25 mouse cellular contexts compared by ENCODE assay signal in the genomic region with DNA sequence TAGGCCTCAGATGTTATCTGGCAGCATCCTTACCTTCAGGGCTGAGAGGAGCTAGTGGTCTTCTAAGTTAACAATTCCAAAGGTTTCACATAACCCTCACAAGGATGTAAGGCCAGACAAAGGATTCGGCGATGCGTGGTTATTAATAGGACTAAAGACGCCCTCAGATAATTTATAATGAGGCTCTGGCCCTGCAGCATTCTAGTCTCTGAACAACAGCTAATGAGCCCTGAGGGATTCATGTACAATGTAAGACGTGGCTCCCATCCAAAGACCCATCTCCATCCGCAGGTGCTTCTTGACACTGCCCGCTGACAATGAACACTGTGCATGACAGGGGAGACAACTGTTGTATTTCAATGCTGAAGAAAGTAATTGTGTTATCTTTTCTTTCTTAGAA.
A peak's percentile ranks its signal among the peaks of the same experiment; 100 is the strongest.
DNase-seq lines count a peak whose midpoint lies in the region; ATAC-seq lines count a peak whose summit lies in the region.
"Had no signal": no experiment of that assay in that cellular context is flagged by ENCODE, and none has a peak within 500 bp of the region (broad histone marks: within the 10 kb centered on the region; RNA-seq: fewer than 3 reads in every experiment).

No protein-coding gene starts in this region.

- no peaks in the 10 kb centered on the region for H3K4me1 ChIP-seq in embryonic facial prominence, embryonic 14.5 days (ENCODE audit: control insufficient read depth, insufficient read depth, low read length)
- no peaks in the 10 kb centered on the region for H3K4me1 ChIP-seq in embryonic facial prominence, embryonic 10.5 days
- no peaks in the 10 kb centered on the region for H3K4me1 ChIP-seq in forebrain, embryonic 14.5 days (ENCODE audit: control insufficient read depth, insufficient read depth, low read length)
- H3K4me1 ChIP-seq in forebrain, embryonic 10.5 days = peaks cover 7% of the 10 kb centered on the region
- no peaks in the 10 kb centered on the region for H3K4me1 ChIP-seq in neural tube, embryonic 11.5 days (ENCODE audit: control insufficient read depth, insufficient read depth, low read length)
- H3K4me1 ChIP-seq: embryonic facial prominence, embryonic 15.5 days; heart, embryonic 10.5 days; hindbrain, embryonic 12.5 days had no signal

- H3K27me3 ChIP-seq in embryonic facial prominence, embryonic 14.5 days (replicated peaks; ENCODE audit: control insufficient read depth, insufficient read depth, low read length) = no peaks in the 10 kb centered on the region; the same call in 1 of the 2 replicates
- H3K27me3 ChIP-seq in embryonic facial prominence, embryonic 10.5 days (replicated peaks; ENCODE audit: low read depth, poor library complexity, severe bottlenecking) = no peaks in the 10 kb centered on the region
- no peaks in the 10 kb centered on the region for H3K27me3 ChIP-seq in forebrain, embryonic 14.5 days (replicated peaks; ENCODE audit: control insufficient read depth, insufficient read depth, low read length)
- H3K27me3 ChIP-seq in forebrain, embryonic 10.5 days (ENCODE audit: poor library complexity, severe bottlenecking) = no peaks in the 10 kb centered on the region
- no peaks in the 10 kb centered on the region for H3K27me3 ChIP-seq in neural tube, embryonic 11.5 days (ENCODE audit: control insufficient read depth, insufficient read depth, low read length)
- H3K27me3 ChIP-seq: embryonic facial prominence, embryonic 15.5 days; hindbrain, embryonic 12.5 days had no signal

- H3K9me3 ChIP-seq in embryonic facial prominence, embryonic 14.5 days (ENCODE audit: control insufficient read depth, low read length) = 0 out of 2 replicates have a peak, but pooled peaks cover 6% of the 10 kb centered on the region
- H3K9me3 ChIP-seq in embryonic facial prominence, embryonic 10.5 days = no peaks in the 10 kb centered on the region
- 0 out of 2 replicates have a peak, but pooled peaks cover 2% of the 10 kb centered on the region for H3K9me3 ChIP-seq in forebrain, embryonic 14.5 days (replicated peaks; ENCODE audit: control insufficient read depth, low read length)
- H3K9me3 ChIP-seq in forebrain, embryonic 10.5 days = peaks cover 7% of the 10 kb centered on the region; the same call in 1 of the 2 replicates
- no peaks in the 10 kb centered on the region for H3K9me3 ChIP-seq in neural tube, embryonic 11.5 days (ENCODE audit: control insufficient read depth, low read length)

- DNase-seq in embryonic facial prominence, embryonic 14.5 days (ENCODE audit: low spot score) = peak; percentile 56
- no peak for DNase-seq in embryonic facial prominence, embryonic 10.5 days (ENCODE audit: low spot score)
- peak; percentile 52 for DNase-seq in forebrain, embryonic 14.5 days (ENCODE audit: low spot score)
- no peak for DNase-seq in forebrain, embryonic 10.5 days (ENCODE audit: extremely low spot score, low spot score)
- DNase-seq in neural tube, embryonic 11.5 days (ENCODE audit: low spot score) = no peak
- no peak for DNase-seq in neural tube, embryonic 10.5 days (ENCODE audit: extremely low spot score, low spot score)
- no peak for DNase-seq in urinary bladder, postnatal 36 days (ENCODE audit: low spot score in 2 of 2)
- DNase-seq: adrenal gland, postnatal 10 days; B cell, adult 2 months; cerebellum, adult 11-12 months; cerebellum, adult 9-11 months; cerebellum, postnatal 36 days; gastrocnemius, adult 2 months; gastrocnemius, postnatal 25 days; heart, postnatal 10 days; heart, postnatal 4 days had no signal

- H3K4me2 ChIP-seq in embryonic facial prominence, embryonic 14.5 days (ENCODE audit: low read depth, low read length) = no peak overlapping the region
- H3K4me2 ChIP-seq in forebrain, embryonic 14.5 days (ENCODE audit: low read length) = no peak overlapping the region
- H3K4me2 ChIP-seq in neural tube, embryonic 11.5 days (ENCODE audit: low read depth) = no peak overlapping the region
- H3K4me2 ChIP-seq: embryonic facial prominence, embryonic 15.5 days; hindbrain, embryonic 12.5 days had no signal

- no peak overlapping the region for H3K4me3 ChIP-seq in embryonic facial prominence, embryonic 14.5 days (ENCODE audit: low read depth, low read length)
- no peak overlapping the region for H3K4me3 ChIP-seq in embryonic facial prominence, embryonic 10.5 days
- H3K4me3 ChIP-seq in forebrain, embryonic 14.5 days (ENCODE audit: low read depth, low read length) = no peak overlapping the region
- H3K4me3 ChIP-seq in forebrain, embryonic 10.5 days = no peak overlapping the region
- no peak overlapping the region for H3K4me3 ChIP-seq in neural tube, embryonic 11.5 days (ENCODE audit: low read depth, low read length)
- H3K4me3 ChIP-seq: embryonic facial prominence, embryonic 15.5 days; erythroblast, embryonic 14.5 days; gastrocnemius, adult 2 months; heart, embryonic 10.5 days; hindbrain, embryonic 12.5 days had no signal

- ATAC-seq in embryonic facial prominence, embryonic 14.5 days (ENCODE audit: low read depth) = peak; percentile 74
- ATAC-seq in forebrain, embryonic 14.5 days = peak; percentile 54
- ATAC-seq in neural tube, embryonic 11.5 days (ENCODE audit: insufficient read depth, low FRiP score, low TSS enrichment) = peak; percentile 48; the same call in 1 of the 2 replicates
- ATAC-seq: CD4-positive, CD25-positive, alpha-beta regulatory T cell, adult 4 months; hindbrain, embryonic 16.5 days; inflammation-experienced regulatory T-cells, adult 6 months; intestine, postnatal 0 days had no signal

- H3K9ac ChIP-seq in embryonic facial prominence, embryonic 14.5 days (ENCODE audit: low read depth, low read length) = no peak overlapping the region
- no peak overlapping the region for H3K9ac ChIP-seq in forebrain, embryonic 14.5 days (ENCODE audit: low read length)
- H3K9ac ChIP-seq in neural tube, embryonic 11.5 days (ENCODE audit: low read length) = no peak overlapping the region
- H3K9ac ChIP-seq: embryonic facial prominence, embryonic 15.5 days; hindbrain, embryonic 12.5 days had no signal

- WGBS in embryonic facial prominence, embryonic 14.5 days = 88% methylated on average over 7 of the region's 7 CpGs
- WGBS in embryonic facial prominence, embryonic 10.5 days = 86% methylated on average over 7 of the region's 7 CpGs
- WGBS in forebrain, embryonic 14.5 days = 34% methylated on average over 7 of the region's 7 CpGs
- 64% methylated on average over 7 of the region's 7 CpGs for WGBS in forebrain, embryonic 10.5 days
- 74% methylated on average over 7 of the region's 7 CpGs for WGBS in neural tube, embryonic 11.5 days

- no peaks in the 10 kb centered on the region for H3K36me3 ChIP-seq in embryonic facial prominence, embryonic 14.5 days (ENCODE audit: control insufficient read depth, insufficient read depth, low read length)
- H3K36me3 ChIP-seq in embryonic facial prominence, embryonic 10.5 days (replicated peaks) = no peaks in the 10 kb centered on the region
- H3K36me3 ChIP-seq in forebrain, embryonic 14.5 days (ENCODE audit: control insufficient read depth, insufficient read depth, low read length) = no peaks in the 10 kb centered on the region
- H3K36me3 ChIP-seq in forebrain, embryonic 10.5 days (replicated peaks) = no peaks in the 10 kb centered on the region
- no peaks in the 10 kb centered on the region for H3K36me3 ChIP-seq in neural tube, embryonic 11.5 days (ENCODE audit: control insufficient read depth, insufficient read depth, low read length)
- H3K36me3 ChIP-seq: embryonic facial prominence, embryonic 15.5 days; G1E; heart, embryonic 10.5 days; hindbrain, embryonic 12.5 days had no signal

- no peak overlapping the region for H3K27ac ChIP-seq in embryonic facial prominence, embryonic 14.5 days (replicated peaks; ENCODE audit: low read depth, low read length)
- no peak overlapping the region for H3K27ac ChIP-seq in embryonic facial prominence, embryonic 10.5 days (replicated peaks)
- H3K27ac ChIP-seq in forebrain, embryonic 14.5 days (ENCODE audit: low read depth, low read length) = no peak overlapping the region
- H3K27ac ChIP-seq in forebrain, embryonic 10.5 days = no peak overlapping the region
- no peak overlapping the region for H3K27ac ChIP-seq in neural tube, embryonic 11.5 days (ENCODE audit: low read depth, low read length)
- H3K27ac ChIP-seq: embryonic facial prominence, embryonic 15.5 days; gastrocnemius, adult 2 months; heart, embryonic 10.5 days; hindbrain, embryonic 12.5 days had no signal

Comparison
In these comparisons a context has a peak if more than half of its experiments do, and no peak if none do; other contexts are left out.
1. DNase-seq: peak in embryonic facial prominence, embryonic 14.5 days (single experiment) and forebrain, embryonic 14.5 days (single experiment); none in embryonic facial prominence, embryonic 10.5 days (single experiment), forebrain, embryonic 10.5 days (single experiment), neural tube, embryonic 11.5 days (single experiment), neural tube, embryonic 10.5 days (single experiment) and urinary bladder, postnatal 36 days (0 of 2).
2. Peak in every context shown above with its lines, with median percentiles within 50 percentile points of each other: ATAC-seq.